Mouse (Mus musculus) G1E (cell line): ENCODE measurements at regions not wholly inside any gene's neighbourhood (a gene's known extent, or its start where the extent isn't known, plus 50 kb on each side); places are given as distances from the start of the nearest gene placed in this dataset.

Experiments used
- CTCF ChIP-seq: IDR thresholded peaks from 2 replicates; pipeline ENCODE4 v1.5.1; 2012; ENCODE audit warnings: low read depth, low read length, inconsistent platforms, mixed read lengths
- GATA1 ChIP-seq: IDR thresholded peaks from 2 replicates; pipeline ENCODE4 v1.6.1; 2012; ENCODE audit warnings: borderline replicate concordance, low read length, inconsistent platforms, mixed read lengths
- POLR2AphosphoS5 ChIP-seq: IDR thresholded peaks from 2 replicates; pipeline ENCODE4 v1.6.1; 2012; ENCODE audit warnings: low read depth, low read length, inconsistent platforms; ENCODE audit not compliant: insufficient replicate concordance
- TAL1 ChIP-seq: conservative IDR thresholded peaks from 2 replicates; pipeline ENCODE4 v1.6.1; 2012; ENCODE audit warnings: low read depth, low read length, inconsistent platforms, mixed read lengths

GRCm38 (mm10) chr5:132760396-132760795, 217.3 kb upstream of the Auts2 start:
- TF ChIP-seq GATA1 (no peak), POLR2AphosphoS5 (no peak), TAL1 (no peak), CTCF (no peak)
